ENCODE assay signal across 8 mouse cellular contexts in genomic region chr8:4214006-4214980, GRCm38 (mm10). TPM values are rescaled to one million over a fixed set of nuclear protein-coding genes. Genes with fewer than 3 reads are reported as not detected.
DNase-seq lines count a peak whose midpoint lies in the region; ATAC-seq and TF ChIP-seq lines count a peak whose summit lies in the region.

No protein-coding gene starts in this region.

- no peak for TF ChIP-seq POLR2A in liver, adult 2 months (IDR thresholded peaks at IDR 0.05; ENCODE audit: extremely low read depth, insufficient read depth, low read length)

- H3K4me3 ChIP-seq in hindbrain, embryonic 15.5 days, result peak overlapping the region; percentile 82
- peak overlapping the region; percentile 39 for H3K4me3 ChIP-seq in liver, adult 2 months (ENCODE audit: insufficient read depth, low read depth, low read length)
- peak overlapping the region; percentile 52 for H3K4me3 ChIP-seq in midbrain, embryonic 16.5 days (ENCODE audit: low read depth, low read length)

- no peaks in the 10 kb centered on the region for H3K27me3 ChIP-seq in hindbrain, embryonic 15.5 days
- peaks cover 11% of the 10 kb centered on the region for H3K27me3 ChIP-seq in liver, adult 2 months (ENCODE audit: control insufficient read depth, insufficient read depth, low read length)
- no peaks in the 10 kb centered on the region for H3K27me3 ChIP-seq in midbrain, embryonic 16.5 days (ENCODE audit: control insufficient read depth, insufficient read depth, low read depth, low read length)

- 15% methylated on average over 33 of the region's 33 CpGs for WGBS in hindbrain, embryonic 15.5 days
- WGBS in liver, adult 2 months, result 14% methylated on average over 33 of the region's 33 CpGs
- WGBS in midbrain, embryonic 16.5 days, result 15% methylated on average over 33 of the region's 33 CpGs

- peak overlapping the region; percentile 71 for H3K27ac ChIP-seq in hindbrain, embryonic 15.5 days (replicated peaks)
- no peak overlapping the region for H3K27ac ChIP-seq in liver, adult 2 months (replicated peaks; ENCODE audit: insufficient read depth, low read depth, low read length)
- H3K27ac ChIP-seq in midbrain, embryonic 16.5 days (ENCODE audit: low read length), result peak overlapping the region; percentile 58

- no peaks in the 10 kb centered on the region for H3K79me2 ChIP-seq in liver, adult 2 months (ENCODE audit: control insufficient read depth, insufficient read depth, low read length)

- peak overlapping the region; percentile 53 for H3K9ac ChIP-seq in hindbrain, embryonic 15.5 days
- peak overlapping the region; percentile 29 for H3K9ac ChIP-seq in liver, adult 2 months (ENCODE audit: low read depth, low read length)
- H3K9ac ChIP-seq in midbrain, embryonic 16.5 days (ENCODE audit: low read depth, low read length), result peak overlapping the region; percentile 75

- peak; percentile 62 for ATAC-seq in erythroid progenitor cell, adult 5-6 weeks (replicated peaks; ENCODE audit: low FRiP score, poor library complexity, severe bottlenecking)
- ATAC-seq in hindbrain, embryonic 15.5 days (ENCODE audit: low FRiP score, low read depth), result no peak
- no peak for ATAC-seq in midbrain, embryonic 16.5 days

- peaks cover 20% of the 10 kb centered on the region for H3K36me3 ChIP-seq in hindbrain, embryonic 15.5 days
- H3K36me3 ChIP-seq in liver, adult 2 months (ENCODE audit: control insufficient read depth, insufficient read depth, low read length), result no peaks in the 10 kb centered on the region
- H3K36me3 ChIP-seq in midbrain, embryonic 16.5 days (ENCODE audit: control insufficient read depth, insufficient read depth, low read length), result peaks cover 12% of the 10 kb centered on the region

- DNase-seq in A20 (ENCODE audit: low read depth, low spot score), result peak; percentile 83
- peak; percentile 69 for DNase-seq in ZHBTc4 (ENCODE audit: low read depth, low spot score)
- DNase-seq in liver, adult 2 months (ENCODE audit: extremely low read depth, low read depth, low spot score), result peak; percentile 65
- DNase-seq in thymus, adult 18-20 months, result peak; percentile 33 to 51
- DNase-seq in layer of hippocampus, adult 8-10 months (ENCODE audit: low spot score in 2 of 2), result no peak

- peaks cover 55% of the 10 kb centered on the region for H3K4me1 ChIP-seq in hindbrain, embryonic 15.5 days (replicated peaks)
- peaks cover 11% of the 10 kb centered on the region for H3K4me1 ChIP-seq in liver, adult 2 months (ENCODE audit: control insufficient read depth, insufficient read depth, low read length)
- H3K4me1 ChIP-seq in midbrain, embryonic 16.5 days (ENCODE audit: control insufficient read depth, insufficient read depth, low read length), result peaks cover 39% of the 10 kb centered on the region

- peak overlapping the region; percentile 97 for H3K4me2 ChIP-seq in hindbrain, embryonic 15.5 days
- peak overlapping the region; percentile 98 for H3K4me2 ChIP-seq in midbrain, embryonic 16.5 days (ENCODE audit: low read length)

- TF ChIP-seq CTCF in liver, adult 2 months (IDR thresholded peaks at IDR 0.05; ENCODE audit: low read depth, low read length), result no peak

- no peaks in the 10 kb centered on the region for H3K9me3 ChIP-seq in hindbrain, embryonic 15.5 days
- H3K9me3 ChIP-seq in midbrain, embryonic 16.5 days (replicated peaks; ENCODE audit: control insufficient read depth, low read length, poor library complexity, severe bottlenecking), result no peaks in the 10 kb centered on the region; the same call in 1 of the 2 replicates

RNA-seq across cellular contexts. Expression of gene Prr36, which starts 3.0 kb away (rescaled TPM):
- not detected in 2 replicates for total RNA-seq in erythroid progenitor cell, adult 5-6 weeks (2015; ENCODE audit: low replicate concordance)
- not detected in 2 replicates for total RNA-seq in erythroid progenitor cell, adult 5-6 weeks (2017; ENCODE audit: low replicate concordance)
- 51.1 and 53.0 TPM in 2 replicates for polyA plus RNA-seq in hindbrain, embryonic 15.5 days (2015; fragmentation: Nextera tagmentation; extraction: Ambion mirVana)
- total RNA-seq in liver, adult 2 months (2014; rRNA removed), result 0.13 and 0.37 TPM in 2 replicates
- polyA plus RNA-seq in liver, adult 2 months (2012; rRNA removed), result 0.24 and 0.34 TPM in 2 replicates
- polyA plus RNA-seq in midbrain, embryonic 16.5 days (2015; fragmentation: Nextera tagmentation; extraction: Ambion mirVana), result 51.2 and 58.5 TPM in 2 replicates
- total RNA-seq in layer of hippocampus, adult 8-10 months (2022), result 10 to 100 TPM; 34.9 to 44.0 (median 40.0) TPM

RNA-seq across cellular contexts. Expression of gene Lrrc8e, which starts 12.3 kb away (rescaled TPM):
- not detected in 2 replicates for total RNA-seq in erythroid progenitor cell, adult 5-6 weeks (2015; ENCODE audit: low replicate concordance)
- total RNA-seq in erythroid progenitor cell, adult 5-6 weeks (2017; ENCODE audit: low replicate concordance), result 0.76 TPM in 1 of 2 replicates, not detected in the other
- 0.07 and 0.08 TPM in 2 replicates for polyA plus RNA-seq in hindbrain, embryonic 15.5 days (2015; fragmentation: Nextera tagmentation; extraction: Ambion mirVana)
- 0.13 and 0.18 TPM in 2 replicates for total RNA-seq in liver, adult 2 months (2014; rRNA removed)
- 0.06 and 0.24 TPM in 2 replicates for polyA plus RNA-seq in liver, adult 2 months (2012; rRNA removed)
- polyA plus RNA-seq in midbrain, embryonic 16.5 days (2015; fragmentation: Nextera tagmentation; extraction: Ambion mirVana), result 0.05 TPM in 1 of 2 replicates, not detected in the other
- under 1 TPM in 2 of 4 experiments, not detected in 2; 0.11 to 0.16 TPM for total RNA-seq in layer of hippocampus, adult 8-10 months (2022)

RNA-seq across cellular contexts. Expression of gene Map2k7, which starts 24.2 kb away (rescaled TPM):
- total RNA-seq in erythroid progenitor cell, adult 5-6 weeks (2015; ENCODE audit: low replicate concordance), result 25.2 and 25.6 TPM in 2 replicates
- total RNA-seq in erythroid progenitor cell, adult 5-6 weeks (2017; ENCODE audit: low replicate concordance), result 16.9 and 20.3 TPM in 2 replicates
- polyA plus RNA-seq in hindbrain, embryonic 15.5 days (2015; fragmentation: Nextera tagmentation; extraction: Ambion mirVana), result 28.0 and 29.4 TPM in 2 replicates
- total RNA-seq in liver, adult 2 months (2014; rRNA removed), result 9.5 and 12.4 TPM in 2 replicates
- 23.3 and 26.1 TPM in 2 replicates for polyA plus RNA-seq in liver, adult 2 months (2012; rRNA removed)
- polyA plus RNA-seq in midbrain, embryonic 16.5 days (2015; fragmentation: Nextera tagmentation; extraction: Ambion mirVana), result 26.8 and 29.9 TPM in 2 replicates
- total RNA-seq in layer of hippocampus, adult 8-10 months (2022), result 100 to 1,000 TPM in 3 of 4 experiments, 10 to 100 TPM in 1; 99.3 to 117 (median 110) TPM

RNA-seq across cellular contexts. Expression of gene Gm49320, which starts 24.4 kb away (rescaled TPM):
- total RNA-seq in erythroid progenitor cell, adult 5-6 weeks (2015; ENCODE audit: low replicate concordance), result 2.5 TPM in 1 of 2 replicates, not detected in the other
- not detected in 2 replicates for total RNA-seq in erythroid progenitor cell, adult 5-6 weeks (2017; ENCODE audit: low replicate concordance)
- 0.83 and 0.92 TPM in 2 replicates for polyA plus RNA-seq in hindbrain, embryonic 15.5 days (2015; fragmentation: Nextera tagmentation; extraction: Ambion mirVana)
- 0.07 TPM in 1 of 2 replicates, not detected in the other for total RNA-seq in liver, adult 2 months (2014; rRNA removed)
- polyA plus RNA-seq in liver, adult 2 months (2012; rRNA removed), result 0.17 and 2.3 TPM in 2 replicates
- 0.73 and 1.8 TPM in 2 replicates for polyA plus RNA-seq in midbrain, embryonic 16.5 days (2015; fragmentation: Nextera tagmentation; extraction: Ambion mirVana)
- 1 to 10 TPM; 2.0 to 2.8 (median 2.3) TPM for total RNA-seq in layer of hippocampus, adult 8-10 months (2022)

RNA-seq across cellular contexts. Expression of gene Tgfbr3l, which starts 33.7 kb away (rescaled TPM):
- total RNA-seq in erythroid progenitor cell, adult 5-6 weeks (2015; ENCODE audit: low replicate concordance), result not detected in 2 replicates
- not detected in 2 replicates for total RNA-seq in erythroid progenitor cell, adult 5-6 weeks (2017; ENCODE audit: low replicate concordance)
- 4.3 and 4.8 TPM in 2 replicates for polyA plus RNA-seq in hindbrain, embryonic 15.5 days (2015; fragmentation: Nextera tagmentation; extraction: Ambion mirVana)
- 3.2 and 4.2 TPM in 2 replicates for total RNA-seq in liver, adult 2 months (2014; rRNA removed)
- 18.2 and 35.1 TPM in 2 replicates for polyA plus RNA-seq in liver, adult 2 months (2012; rRNA removed)
- polyA plus RNA-seq in midbrain, embryonic 16.5 days (2015; fragmentation: Nextera tagmentation; extraction: Ambion mirVana), result 4.1 and 5.2 TPM in 2 replicates
- total RNA-seq in layer of hippocampus, adult 8-10 months (2022), result 10 to 100 TPM; 12.8 to 19.2 (median 16.5) TPM

Comparison
In these comparisons a context has a peak if more than half of its experiments do, and no peak if none do; other contexts are left out.
1. DNase-seq: peak in A20 (single experiment), ZHBTc4 (single experiment), liver, adult 2 months (single experiment) and thymus, adult 18-20 months (2 of 2); none in layer of hippocampus, adult 8-10 months (0 of 2).
2. RNA of gene Prr36, which starts 3.0 kb away (total RNA-seq): 34.9 to 44.0 TPM in layer of hippocampus, adult 8-10 months; 0.13 to 0.37 TPM in liver, adult 2 months and not detected in erythroid progenitor cell, adult 5-6 weeks; every median in the first group is over 10 times any median in the second.
3. Peak in every context shown above with its lines, with median percentiles within 50 percentile points of each other: H3K4me3 ChIP-seq and H3K9ac ChIP-seq.